Mouse (Mus musculus) layer of hippocampus, postnatal 14 days (tissue): ENCODE measurements around the gene Setd3. TPM values are rescaled to one million over a fixed set of nuclear protein-coding genes. Genes with fewer than 3 reads are reported as not detected.
"Not testable (repeated sequence)": the region's sequence is repeated elsewhere in the genome, so short reads cannot be mapped to it uniquely, and the experiment has no call there.

Experiments used
- DNase-seq, 2 experiments: peaks; one replicate each; pipeline ENCODE4 v3.0.0; 2021 to 2022; ENCODE audit warnings: low spot score in 2 of 2, mixed read lengths in 1 of 2
- total RNA-seq, 2 experiments: library from RNA; stranded (reverse); gene quantifications; 2 replicates each; pipeline ENCODE4 v1.2.3; 2021

Gene Setd3
- total RNA-seq, 2 experiments from 2014 or later, result 113 to 116 TPM

DNA sequence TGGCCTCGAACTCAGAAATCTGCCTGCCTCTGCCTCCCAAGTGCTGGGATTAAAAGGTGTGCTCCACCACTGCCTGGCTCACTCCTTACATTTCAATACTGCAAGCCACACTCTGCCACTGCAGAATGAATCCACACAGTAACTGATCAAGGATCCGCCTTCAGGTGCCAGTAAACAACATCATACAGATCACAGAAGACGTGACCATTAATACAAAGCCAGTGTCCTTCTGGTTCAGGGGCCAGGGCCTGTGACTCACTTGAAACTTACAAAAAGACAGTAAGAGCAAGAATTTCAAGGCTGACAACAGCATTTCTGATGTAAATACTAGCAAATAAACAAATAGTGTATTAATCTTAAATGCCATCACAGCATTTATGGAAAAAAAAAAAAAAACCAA, 33.9 kb downstream of the Setd3 start:
- DNase-seq, result no peak

DNA sequence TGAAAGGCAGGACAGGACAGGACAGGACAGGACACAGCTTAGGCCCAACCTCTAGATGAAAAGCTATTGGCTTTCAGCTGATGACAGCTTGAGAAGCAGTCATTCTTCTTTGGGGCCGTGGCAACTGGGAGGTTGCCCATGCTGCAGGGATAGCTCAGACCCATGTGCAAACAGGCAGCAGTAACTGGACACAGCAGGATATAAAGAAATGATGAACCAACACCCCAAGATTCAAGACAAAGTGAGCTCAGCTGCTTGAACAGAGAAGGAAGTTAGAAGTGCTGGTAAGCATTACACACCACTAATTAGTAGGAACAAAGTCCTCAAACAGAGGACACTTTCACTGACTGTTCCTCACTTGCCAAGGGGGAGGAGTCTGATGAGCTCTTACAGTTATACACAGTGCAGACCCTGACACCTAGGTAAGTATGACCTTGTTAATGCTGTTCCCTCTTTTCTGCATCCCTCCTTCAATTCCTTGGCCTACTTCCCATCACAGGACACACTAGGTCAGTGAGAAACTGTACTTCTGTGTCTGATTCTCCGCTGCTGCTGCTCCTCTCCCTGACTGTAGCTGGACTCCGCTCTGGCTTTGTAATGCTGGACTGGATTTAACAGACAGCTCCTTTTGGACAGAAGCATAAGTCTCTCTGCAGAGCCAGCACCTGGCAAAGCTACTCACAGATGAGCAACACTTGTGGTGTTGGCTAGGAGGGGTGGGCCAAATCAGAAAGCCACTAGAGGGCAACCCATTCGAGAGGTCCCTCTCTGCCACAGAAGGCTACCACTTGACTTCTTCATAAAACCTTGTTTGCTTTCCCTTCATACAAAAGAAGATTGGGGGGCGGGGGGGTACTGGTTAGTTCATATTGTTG, 35.3 kb downstream of the Setd3 start:
- no peak for DNase-seq

DNA sequence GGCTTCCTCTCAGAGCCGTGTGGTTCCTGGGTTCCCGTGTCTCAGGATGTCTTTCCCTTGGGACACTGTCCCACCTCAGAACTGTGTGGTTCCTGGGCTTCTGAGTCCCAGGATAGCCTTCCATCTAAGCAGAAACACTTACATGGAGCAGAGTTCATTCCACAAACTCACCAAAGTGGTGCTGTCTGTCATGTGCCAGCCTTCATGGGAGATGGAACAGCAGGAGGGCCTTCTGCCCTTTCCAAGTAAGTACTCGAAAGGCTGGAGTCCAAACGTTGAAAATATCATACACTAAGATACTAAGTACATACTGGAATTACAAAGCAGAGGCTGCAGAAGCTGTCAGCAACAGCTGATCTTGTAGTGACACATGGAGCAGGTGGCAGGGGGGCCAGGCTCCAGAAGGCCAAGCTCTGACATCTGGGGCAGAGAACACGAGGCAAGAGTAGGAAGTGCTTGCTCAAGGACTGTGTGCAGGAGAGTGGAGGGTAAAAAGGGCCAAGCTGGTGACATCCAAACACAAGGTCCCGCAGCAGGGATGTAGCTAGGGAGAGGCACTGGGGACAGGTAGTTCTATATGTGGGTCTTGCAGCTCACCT, 43.4 kb downstream of the Setd3 start:
- DNase-seq, result no peak

DNA sequence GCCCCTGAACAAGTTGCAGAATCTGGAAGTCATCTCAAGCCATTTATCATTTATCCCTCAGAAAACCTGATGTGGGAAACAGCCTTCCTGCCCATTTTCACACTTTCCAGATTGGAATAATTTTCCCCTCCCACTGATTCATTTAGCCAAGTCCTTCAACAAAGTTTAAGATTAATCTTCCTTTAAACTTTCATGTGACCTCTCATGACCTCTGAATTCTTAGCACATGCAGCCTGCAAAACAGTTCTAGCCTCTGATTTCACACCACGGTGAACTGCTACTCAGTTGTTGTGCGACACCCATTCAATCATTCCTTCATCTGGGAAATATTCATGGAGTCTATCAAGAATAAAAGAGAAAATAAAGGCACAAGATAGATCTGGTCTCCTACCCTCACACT, 45.9 kb downstream of the Setd3 start:
- no peak for DNase-seq

DNA sequence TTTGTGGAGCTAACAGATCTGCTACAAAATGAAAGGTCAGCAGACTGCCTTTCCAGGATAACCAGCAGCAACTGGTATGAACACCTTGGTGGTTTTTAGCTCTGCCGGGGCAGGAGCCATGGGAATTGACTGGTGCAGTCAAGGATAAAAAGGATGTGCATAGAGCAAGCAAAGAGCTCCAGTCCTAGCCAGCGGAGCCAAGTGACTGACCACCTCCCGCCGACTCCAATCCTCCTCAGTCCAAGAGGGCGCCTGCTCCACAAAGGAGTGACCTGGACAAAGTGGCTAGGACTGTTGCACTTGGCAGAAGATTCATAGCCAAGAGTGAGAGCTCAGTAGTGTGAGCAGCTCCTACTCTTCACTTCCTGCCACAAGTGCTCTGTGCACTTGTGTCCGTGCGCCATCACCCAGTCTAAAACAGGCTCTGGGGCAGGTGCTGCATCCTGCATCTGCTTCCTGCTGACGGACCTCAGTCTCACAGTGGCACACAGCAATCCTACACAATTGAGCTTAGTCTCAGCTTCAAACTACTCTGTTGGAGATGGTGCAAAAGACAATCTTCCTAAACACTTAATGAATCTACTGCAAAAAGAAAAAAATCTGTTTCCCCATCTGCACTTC, 46.6 kb downstream of the Setd3 start:
- no peak for DNase-seq

DNA sequence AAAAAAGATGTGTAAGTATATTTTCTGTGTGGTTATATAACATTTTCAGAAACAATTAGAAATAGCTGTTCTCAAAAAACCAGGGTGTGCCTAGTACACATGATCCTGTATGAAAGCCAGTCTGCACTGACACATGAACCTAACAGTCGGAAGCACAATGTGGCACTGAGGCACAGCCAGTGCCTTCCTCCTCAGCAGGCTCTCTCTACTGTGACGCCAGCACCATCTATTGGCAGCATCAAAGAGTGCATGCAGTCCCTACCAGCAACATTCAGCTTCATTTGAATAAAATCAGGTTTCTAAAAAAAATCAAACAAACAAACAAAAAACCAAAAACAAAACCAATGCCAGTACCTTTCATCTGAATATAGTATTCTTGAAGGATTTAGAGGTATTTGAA, 57.8 kb downstream of the Setd3 start:
- DNase-seq, result peak; percentile 80 to 89

DNA sequence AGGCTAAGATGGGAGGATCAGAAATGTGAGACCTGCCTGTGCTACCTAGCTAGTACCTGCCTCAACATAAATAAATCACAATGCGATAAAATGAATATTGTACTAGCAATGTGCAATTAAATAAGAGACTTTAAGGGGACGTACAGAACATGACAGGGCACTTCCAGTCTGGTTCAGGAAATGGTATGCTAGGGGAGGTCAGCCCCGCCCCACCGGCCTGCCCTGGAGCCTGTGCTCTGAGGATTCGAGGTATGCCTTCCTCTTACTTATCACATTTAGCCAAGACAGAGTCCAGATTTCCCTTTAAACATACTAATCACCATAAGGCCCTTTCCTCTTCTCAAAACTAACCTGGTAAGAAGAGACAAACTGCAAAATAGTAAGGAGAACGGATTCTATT, 58.7 kb downstream of the Setd3 start:
- DNase-seq, result no peak

DNA sequence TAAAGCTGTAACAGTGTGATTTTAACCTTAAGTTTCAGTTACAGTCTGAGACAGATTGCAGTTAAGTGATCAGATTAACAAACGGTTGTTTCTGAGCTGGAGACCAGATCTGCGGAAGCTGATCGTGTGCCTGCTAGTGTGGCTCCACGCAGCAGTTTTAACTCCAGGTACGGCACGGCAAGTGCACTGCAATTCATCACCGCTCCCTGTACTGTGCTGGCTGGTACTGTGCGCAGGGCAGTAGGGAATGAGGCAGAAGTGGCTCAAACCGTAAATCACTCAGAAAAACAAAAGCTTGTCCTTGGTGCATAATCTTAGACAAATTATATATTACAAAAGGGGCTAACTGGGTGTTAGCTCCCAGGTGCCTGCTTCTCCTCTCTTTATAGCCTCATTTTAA, 59.2 kb downstream of the Setd3 start:
- DNase-seq, result no peak

DNA sequence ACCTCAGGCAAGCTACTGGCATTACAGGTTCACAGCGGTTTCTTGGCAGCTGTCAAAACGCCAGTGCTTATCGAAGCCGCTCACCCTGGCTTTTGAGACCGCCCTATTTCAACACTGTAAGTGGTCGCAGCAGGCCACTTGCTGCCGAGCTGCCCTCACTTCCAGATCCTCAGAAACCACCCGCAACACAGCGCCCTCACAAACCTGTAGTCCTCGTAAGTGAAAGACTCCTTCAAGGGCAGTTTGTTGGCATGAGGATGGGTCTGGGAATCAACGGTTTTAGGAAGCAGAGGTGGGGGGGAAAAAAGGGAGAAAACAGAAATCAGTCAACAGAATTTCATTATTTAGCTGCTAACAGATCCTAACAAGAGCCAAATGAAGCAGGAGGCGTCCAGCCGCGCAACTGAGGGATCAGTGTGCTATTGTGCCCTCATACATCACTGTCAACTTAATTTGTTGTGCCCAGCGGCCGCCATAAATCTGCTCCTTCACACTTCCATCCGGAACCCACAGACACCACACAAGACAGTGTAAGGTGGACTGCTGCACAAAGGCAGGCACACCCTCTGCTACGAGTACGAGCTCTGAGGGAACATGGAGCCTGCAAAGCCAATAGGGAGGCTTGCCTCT, 60.1 kb downstream of the Setd3 start:
- no peak for DNase-seq

DNA sequence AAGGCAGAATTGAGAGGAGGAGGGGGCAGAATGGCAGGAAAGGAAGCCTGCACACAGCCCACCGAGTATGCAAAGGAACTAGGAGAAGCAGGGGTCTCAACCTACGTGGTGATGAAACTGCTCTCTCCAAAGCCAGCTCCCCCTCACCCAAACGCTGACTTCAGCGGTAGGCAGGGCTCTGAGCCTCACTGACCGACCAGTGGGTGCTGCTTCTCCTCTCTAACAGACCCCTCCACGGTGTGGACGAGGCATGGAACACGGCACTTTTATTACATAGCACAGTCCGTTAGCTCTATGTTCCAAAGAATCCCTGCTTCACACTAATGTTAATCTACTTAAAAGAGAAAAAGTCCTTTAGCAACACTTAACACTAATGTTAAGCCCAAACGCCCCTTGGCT, 60.6 kb downstream of the Setd3 start:
- DNase-seq, result no peak

DNA sequence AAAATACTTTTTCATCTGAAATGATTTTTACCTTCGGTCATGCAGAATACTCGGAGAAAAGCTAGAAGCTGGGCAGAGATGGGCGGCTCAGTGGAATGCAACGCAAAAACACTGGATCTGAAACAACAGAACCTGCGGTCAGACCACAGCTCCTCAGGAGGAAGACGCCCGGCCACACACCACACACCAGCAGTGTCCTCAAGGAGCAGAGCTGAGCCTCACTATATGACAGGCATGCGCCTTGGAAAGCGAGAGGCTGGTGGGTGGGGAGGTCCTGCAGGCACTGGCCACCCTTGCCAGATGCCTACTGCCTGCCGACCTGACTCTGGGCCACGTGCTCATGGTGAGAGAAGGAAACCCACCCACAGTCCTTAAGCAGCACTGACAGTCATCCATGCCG, 67.9 kb downstream of the Setd3 start:
- no peak for DNase-seq

DNA sequence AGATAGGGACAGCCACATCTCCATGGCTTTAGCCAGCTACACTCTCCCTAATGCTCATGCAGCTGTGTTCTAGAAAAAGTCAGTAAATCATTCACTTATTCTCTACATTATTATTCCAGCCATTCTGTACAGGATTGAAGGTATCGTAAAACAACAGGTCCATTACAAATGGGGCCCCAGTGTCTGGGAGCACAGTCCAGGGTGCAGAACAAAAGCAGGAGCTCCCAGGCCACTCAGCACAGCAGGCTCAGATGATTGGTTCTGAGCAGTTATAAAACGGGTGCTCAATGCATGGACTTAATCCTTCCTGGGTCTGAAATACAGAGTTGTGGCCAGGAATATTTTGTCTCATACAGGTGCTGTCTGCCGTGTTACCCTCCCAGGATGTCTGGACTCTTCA, 68.4 kb downstream of the Setd3 start:
- DNase-seq, result no peak

DNA sequence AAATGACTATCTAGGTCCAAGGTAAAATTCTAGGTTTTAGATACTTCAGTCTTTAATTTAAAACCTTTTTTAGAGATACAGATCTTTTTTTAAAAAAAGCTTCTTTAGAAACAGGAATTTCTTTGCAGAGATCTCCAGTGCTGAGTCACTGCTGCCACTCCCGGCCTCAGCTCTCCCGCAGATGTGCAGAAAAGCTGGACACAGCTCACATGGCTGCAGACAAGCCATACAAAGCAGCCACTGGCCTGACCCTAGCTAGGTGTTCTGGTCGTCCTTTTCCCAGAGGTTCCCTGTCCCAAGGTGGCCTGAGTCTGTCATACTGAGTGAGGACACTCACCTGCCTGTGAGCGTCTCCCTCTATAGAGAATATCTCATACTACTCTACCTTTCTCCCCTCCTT, 69.4 kb downstream of the Setd3 start:
- no peak for DNase-seq

DNA sequence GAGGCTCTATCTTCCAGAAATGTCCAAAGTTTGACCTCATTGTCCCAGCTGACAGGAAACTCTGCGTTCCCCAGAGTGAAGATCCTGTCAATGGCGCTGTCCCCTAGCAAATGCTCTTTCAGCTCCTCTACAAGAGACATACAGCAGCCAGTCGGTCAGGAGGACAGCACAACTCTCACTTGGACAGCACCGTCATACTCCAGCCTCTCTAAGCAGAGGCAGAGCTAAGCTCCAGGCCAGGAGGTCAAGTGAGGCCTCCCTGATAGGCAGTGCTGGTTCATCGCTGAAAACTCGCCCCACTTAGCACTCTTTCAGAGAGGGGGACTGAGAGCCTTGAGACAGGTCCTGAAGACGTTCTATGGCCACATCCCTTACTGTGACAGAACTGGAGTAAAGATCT, 70.5 kb downstream of the Setd3 start:
- DNase-seq, result not testable (repeated sequence)

DNA sequence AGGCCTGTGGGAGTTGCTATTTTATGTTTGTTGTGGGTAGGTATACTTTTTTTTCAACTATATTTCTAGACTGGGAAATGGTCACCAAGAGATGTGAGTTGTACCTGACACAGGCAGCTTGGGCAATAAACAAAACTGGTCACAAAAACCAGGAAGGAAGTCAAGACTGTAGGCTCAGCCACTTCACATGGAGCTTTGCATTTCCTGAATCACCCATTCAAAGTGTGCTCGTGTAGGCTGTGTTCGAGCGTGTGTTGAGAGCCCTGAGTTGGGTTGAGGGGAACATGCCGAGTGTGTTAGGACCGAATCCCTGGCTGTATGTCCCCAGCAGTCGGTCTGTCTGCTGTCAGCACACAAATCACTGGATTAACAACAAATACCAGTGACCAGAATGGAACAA, 75.8 kb downstream of the Setd3 start:
- no peak for DNase-seq

DNA sequence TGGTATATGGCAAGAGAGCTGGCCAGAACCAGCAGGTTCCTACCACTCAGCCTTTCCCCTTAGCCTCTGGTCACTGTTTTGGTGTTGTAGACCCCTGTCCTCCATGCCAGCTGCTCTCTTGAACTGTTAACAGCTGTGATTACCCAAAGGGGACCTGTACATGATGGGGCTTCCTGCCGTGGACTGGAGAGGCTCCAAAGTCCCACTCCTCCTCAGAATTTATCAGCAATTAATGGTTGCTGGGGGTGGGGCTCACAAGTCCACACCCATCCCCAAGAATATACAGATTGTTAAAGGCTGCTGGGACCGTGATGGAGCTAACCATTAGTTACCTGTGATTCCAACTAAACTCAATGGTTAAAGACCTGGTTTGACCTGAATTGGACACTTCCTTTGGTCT, 77.0 kb downstream of the Setd3 start:
- no peak for DNase-seq

DNA sequence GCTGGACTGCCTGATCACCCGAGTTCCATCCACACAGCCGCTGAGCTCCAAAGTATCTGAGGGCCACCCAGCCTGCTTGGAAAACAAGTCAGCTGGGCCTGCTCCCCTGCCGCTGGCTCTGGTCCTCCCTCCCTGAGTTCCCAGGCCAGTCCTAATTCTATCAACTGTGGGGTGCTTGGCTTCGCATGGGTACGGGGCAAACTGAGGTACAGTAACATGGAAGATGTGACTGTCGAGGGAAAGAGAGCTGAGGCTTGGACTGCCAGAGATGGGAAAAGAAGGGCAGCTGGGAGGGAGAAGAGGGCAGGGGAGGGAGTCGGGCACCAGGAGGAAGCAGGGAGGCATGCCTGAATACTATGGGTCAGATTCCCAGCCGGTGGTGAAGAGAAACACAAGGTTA, 78.9 kb downstream of the Setd3 start:
- no peak for DNase-seq

DNA sequence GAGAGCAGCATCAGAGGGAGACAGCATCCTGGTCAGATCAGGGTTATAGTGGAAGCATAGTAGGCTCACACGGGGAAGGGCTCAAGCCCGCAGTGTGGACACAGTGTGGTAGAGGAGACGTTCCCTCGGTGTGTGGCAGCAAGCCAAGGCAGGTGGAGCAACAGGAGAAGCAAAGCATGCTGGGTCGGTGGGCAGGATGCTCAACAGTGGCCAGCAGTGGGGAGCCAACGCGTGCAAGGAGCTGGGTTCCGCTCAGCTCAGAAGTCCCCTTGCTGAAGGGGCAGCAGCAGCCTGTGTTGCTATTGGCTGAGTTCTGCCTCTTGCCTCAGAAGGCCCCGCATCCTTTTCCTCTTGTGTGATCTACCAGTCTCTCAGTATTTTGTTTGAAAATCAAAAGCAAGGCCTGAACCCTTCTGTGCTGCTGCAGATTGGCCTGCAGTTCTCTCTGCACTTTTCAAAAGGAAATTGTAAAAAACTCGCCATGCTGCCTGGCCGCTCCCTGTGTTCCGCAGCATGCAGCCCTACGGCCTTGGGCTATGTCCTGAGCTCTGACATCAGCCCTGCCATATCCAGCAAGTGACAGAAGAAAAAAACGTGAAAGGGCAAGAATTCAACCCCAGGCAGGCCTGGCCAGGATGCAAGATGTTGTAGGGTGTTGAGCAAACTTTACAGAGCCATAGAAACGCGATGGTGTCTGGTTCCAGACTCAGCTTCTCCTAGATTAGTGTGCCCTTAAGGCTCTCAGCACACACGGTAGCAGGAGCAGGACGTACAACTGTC, 80.7 kb downstream of the Setd3 start:
- no peak for DNase-seq

DNA sequence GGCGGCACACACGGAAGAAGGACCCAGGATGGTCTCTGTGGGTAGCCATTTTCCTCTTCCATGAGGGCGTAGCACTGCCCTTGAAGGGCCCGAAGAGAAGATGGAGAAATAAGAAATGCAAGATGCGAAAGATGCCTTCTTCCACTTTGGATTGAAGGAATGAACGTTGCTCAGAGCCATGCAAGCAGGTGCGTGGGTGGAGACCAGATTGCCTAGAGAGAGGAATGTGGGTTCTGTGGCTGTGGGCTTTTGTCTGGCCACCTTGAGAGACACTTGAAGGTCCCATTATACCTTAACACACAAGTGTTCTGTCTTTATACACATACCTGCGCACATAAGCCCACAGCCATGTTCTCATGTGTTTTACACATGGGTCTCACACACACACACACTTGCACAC, 81.5 kb downstream of the Setd3 start:
- DNase-seq, result no peak

DNA sequence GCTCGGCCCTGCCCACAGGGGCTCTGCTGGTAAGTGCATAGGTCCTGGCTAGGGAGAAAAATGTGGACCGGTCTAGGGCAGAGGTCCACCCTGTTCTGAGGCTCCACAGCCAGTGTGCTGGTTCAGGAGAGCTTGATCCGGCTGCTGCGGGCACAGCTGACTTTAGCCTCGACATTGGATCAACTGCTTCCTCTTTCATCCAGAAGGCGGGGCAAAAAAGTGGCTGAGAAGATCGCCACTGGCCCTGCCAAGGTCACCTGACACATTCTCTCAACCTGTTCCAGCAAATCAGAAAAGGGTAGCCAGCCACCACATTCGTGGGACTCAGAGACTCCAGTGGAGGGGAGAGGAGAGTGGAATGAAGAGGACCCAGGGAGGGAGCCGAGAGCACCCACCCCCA, 90.9 kb downstream of the Setd3 start:
- DNase-seq, result no peak

DNA sequence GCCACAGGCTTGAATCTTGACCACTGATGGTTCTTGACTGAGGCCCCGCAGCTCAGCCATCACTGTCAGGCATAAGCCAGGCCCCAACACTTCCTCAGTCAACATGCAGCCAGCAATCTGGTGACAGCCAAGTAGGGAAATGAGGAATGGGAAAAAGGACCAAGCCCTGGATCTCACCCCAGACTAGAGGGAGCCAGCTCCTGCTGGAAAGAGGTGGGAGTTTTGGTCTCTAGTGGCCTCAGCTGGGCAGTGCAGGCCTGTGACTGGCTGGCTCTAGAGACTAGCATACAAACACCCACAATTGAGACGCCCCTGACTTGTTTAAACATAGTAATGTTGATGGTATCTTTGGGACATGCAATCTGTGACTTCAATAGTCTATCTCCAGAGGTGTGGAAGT, 91.6 kb downstream of the Setd3 start:
- DNase-seq, result peak in 1 of 2 experiments; percentile 43
